Mouse (Mus musculus) adrenal gland, adult 8-10 months (tissue): Measurements from ENCODE around the gene Rbbp4. TPM values are rescaled to one million over a fixed set of nuclear protein-coding genes. Genes with fewer than 3 reads are reported as not detected.
A peak's percentile ranks its signal among the peaks of the same experiment; 100 is the strongest.
"Not testable (repeated sequence)": the region's sequence is repeated elsewhere in the genome, so short reads cannot be mapped to it uniquely, and the experiment has no call there.

ENCODE experiments used
- DNase-seq: peaks from one replicate; pipeline ENCODE4 v3.0.0; 2022
- total RNA-seq, 4 experiments: library from RNA; stranded (reverse); gene quantifications; 2 replicates each; pipeline ENCODE4 v1.2.4; 2022

Rbbp4 gene
- 100 to 1,000 TPM; 122 to 167 (median 155) TPM for total RNA-seq

- DNase-seq: peak; percentile 96
These were observed at the start of gene Rbbp4, which contains the start of gene Zbtb8os for GRCm38 (mm10) chr4:129335216-129336074. Rbbp4 (minus strand) TSS chr4:129335370. Zbtb8os (plus strand) TSS chr4:129335695.

- no peak for DNase-seq
These were observed 49.3 kb upstream of the Rbbp4 start for GRCm38 (mm10) chr4:129384440-129384839.

- DNase-seq: no peak
These were observed 48.4 kb upstream of the Rbbp4 start for GRCm38 (mm10) chr4:129383586-129383985.

GRCm38 (mm10) chr4:129382488-129382887 is 47.3 kb upstream of the Rbbp4 start:
- DNase-seq: no peak

GRCm38 (mm10) chr4:129382029-129382428 is 46.9 kb upstream of the Rbbp4 start:
- no peak for DNase-seq

GRCm38 (mm10) chr4:129381148-129381547 is 46.0 kb upstream of the Rbbp4 start:
- no peak for DNase-seq

GRCm38 (mm10) chr4:129379805-129380204 is 44.6 kb upstream of the Rbbp4 start:
- no peak for DNase-seq

GRCm38 (mm10) chr4:129377601-129378390 is 42.6 kb upstream of the Rbbp4 start, which contains the start of gene Zbtb8a:
Zbtb8a (minus strand) TSS chr4:129378116.
- DNase-seq: no peak

- no peak for DNase-seq
These were observed 41.9 kb upstream of the Rbbp4 start for GRCm38 (mm10) chr4:129376961-129377545.

GRCm38 (mm10) chr4:129375821-129376220 is 40.7 kb upstream of the Rbbp4 start:
- DNase-seq: no peak

GRCm38 (mm10) chr4:129375000-129375399 is 39.8 kb upstream of the Rbbp4 start:
- no peak for DNase-seq

- DNase-seq: no peak
These were observed 39.1 kb upstream of the Rbbp4 start for GRCm38 (mm10) chr4:129374219-129374755.

- no peak for DNase-seq
These were observed 38.2 kb upstream of the Rbbp4 start for GRCm38 (mm10) chr4:129373202-129373976.

GRCm38 (mm10) chr4:129371391-129371790 is 36.2 kb upstream of the Rbbp4 start:
- DNase-seq: no peak

GRCm38 (mm10) chr4:129365224-129365623 is 30.1 kb upstream of the Rbbp4 start:
- no peak for DNase-seq

- no peak for DNase-seq
These were observed 29.2 kb upstream of the Rbbp4 start for GRCm38 (mm10) chr4:129364379-129364778.

GRCm38 (mm10) chr4:129363463-129363862 is 28.3 kb upstream of the Rbbp4 start:
- DNase-seq: no peak

- no peak for DNase-seq
These were observed 27.6 kb upstream of the Rbbp4 start for GRCm38 (mm10) chr4:129362771-129363170.

GRCm38 (mm10) chr4:129362238-129362637 is 27.1 kb upstream of the Rbbp4 start:
- DNase-seq: not testable (repeated sequence)

GRCm38 (mm10) chr4:129357613-129358163 is 22.5 kb upstream of the Rbbp4 start:
- no peak for DNase-seq

- no peak for DNase-seq
These were observed 19.1 kb upstream of the Rbbp4 start for GRCm38 (mm10) chr4:129354236-129354635.
